Mouse (Mus musculus) olfactory bulb, adult 2 months (tissue): ENCODE data around the gene Plg.

Experiments
- CTCF ChIP-seq: fragments of 200-500 bp; IDR thresholded peaks from 2 replicates; pipeline ENCODE4 v1.5.1; 2012; ENCODE audit warnings: low read depth, mild to moderate bottlenecking, low read length, moderate library complexity; ENCODE audit not compliant: insufficient read depth
- POLR2A ChIP-seq: fragments of 200-500 bp; IDR thresholded peaks from 2 replicates; pipeline ENCODE4 v1.6.1; 2012; ENCODE audit warnings: mild to moderate bottlenecking, low read depth, low read length, moderate library complexity; ENCODE audit not compliant: insufficient read depth

- no peak for TF ChIP-seq POLR2A
- TF ChIP-seq CTCF = no peak
Observed at GRCm38 (mm10) chr17:12351564-12351963, 26.8 kb upstream of the Plg start.
